Mouse (Mus musculus): ENCODE data around the gene Bik.

The Bik gene

DNA sequence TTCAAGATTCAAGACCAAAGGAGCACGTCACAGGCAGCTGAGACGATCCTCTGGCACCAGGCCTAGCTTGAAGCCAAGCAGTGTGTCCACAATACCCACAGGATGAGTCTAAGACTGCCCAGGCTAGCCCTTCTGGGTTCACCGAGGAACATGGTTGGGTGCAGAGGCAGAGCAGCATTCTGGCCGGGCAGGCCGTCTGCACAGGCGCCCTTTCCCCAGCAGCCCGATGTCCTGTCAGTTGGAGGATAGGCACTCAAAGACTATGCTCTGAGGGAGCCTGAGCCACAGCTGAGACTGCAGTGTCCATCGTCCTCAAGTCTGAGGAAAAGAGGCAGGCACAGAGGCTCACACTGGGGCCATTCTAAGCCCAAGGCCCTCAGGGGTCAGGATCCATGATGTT, 20.5 kb downstream of the Bik start:
- no peak for DNase-seq (ENCODE audit: low read depth, low spot score)

DNA sequence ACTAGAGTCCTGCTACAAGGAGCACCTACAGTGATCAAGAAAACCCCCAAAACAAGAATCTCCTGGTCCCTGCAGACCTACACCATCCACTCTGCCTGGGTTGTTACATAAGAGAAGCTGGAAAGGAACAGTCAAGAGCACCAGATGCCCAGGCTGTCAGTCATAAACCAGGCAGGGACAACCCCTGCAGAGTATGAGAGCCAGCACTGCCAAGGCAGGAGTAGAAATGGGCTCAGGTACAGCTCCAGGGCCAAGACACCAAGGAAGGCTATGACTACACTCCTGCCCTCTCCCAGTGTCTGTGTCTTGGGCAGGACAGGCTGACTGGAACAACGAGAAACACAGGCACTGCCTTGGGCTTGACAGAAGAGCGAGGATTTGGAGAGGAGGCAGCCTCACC, 23.5 kb downstream of the Bik start:
- DNase-seq (ENCODE audit: low read depth, low spot score): no peak

DNA sequence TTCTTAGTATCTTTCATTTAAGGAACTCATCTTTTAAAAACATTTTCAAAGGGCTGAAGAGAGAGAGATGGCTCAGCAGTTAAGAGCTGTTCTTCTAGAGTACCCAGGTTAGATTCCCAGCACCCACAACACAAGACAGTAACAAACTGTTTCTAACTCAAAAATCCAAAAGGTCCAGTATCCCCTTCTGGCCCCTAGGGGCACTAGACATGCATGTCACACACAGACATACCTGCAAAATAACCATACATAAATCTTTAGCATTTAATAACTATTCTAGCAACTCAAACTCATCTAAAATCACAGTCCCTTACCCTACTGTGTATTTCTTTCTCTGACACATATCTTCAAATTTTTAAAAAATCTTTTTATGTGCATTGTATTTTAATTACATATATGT, 27.2 kb downstream of the Bik start:
- no peak for DNase-seq (ENCODE audit: low read depth, low spot score)

DNA sequence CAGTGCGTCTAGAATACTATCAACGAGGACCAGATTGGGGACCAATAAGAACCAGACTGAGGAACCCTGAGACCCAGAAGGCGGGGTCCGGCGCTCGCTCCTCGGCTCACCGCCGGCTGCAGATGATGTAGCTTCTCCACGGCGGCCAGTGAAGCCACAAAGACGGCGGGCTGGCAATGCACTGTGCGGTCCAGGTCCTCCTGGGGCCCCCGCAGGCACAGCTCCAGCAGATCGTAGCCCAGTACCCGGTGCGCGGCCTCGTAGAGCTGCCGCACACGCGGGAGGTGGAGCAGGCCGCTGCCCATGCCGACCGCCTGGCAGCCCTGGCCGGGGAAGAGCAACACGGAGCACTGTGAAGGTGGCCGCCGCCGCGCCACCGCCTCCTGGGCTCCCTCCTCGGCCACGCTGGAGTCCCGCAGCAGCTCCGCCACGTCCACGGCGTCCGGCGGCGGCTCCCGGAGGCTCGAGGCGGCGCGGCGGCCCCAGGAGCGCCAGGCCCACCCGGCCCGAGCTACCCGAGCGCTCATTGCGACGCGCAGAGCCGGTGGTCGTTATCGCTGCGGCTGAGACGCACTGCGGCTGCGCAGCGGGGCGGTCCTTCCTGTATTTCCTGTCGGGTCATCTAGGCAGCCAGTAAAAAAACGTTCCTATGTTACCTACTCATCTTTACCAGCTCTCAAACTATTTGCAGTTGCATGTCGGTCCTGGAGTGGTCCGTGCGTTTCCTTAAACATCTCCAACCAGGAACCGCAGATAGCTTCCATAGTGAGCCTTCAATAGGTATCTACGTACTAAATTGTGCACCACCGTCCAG, 28.7 kb downstream of the Bik start:
- peak; percentile 92 for DNase-seq (ENCODE audit: low read depth, low spot score)

DNA sequence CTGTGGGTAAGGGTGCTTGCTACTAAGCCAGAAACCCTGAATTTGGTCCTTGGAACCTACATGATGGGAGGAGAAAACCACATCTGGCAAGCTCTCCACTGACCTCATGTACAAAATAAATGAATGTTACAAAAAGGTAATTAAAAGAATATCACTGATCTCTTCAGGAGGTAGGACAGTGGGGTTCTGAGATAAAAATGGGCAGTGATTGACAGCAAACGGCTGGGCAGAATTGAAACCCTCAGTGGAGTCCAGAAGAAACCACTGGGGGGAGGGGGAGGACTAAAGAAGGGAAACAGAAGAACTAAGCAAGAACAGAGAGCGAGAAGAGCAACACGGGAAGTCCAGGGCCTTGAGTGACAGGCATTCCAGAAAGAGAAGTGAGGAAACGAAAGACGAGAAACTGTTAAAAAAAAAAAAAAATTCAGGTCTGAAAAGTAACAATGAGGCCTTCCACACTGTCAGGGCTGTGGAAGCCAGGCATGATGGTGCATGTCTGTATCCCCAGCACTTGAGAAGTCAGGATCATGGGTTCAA, 34.3 kb downstream of the Bik start:
- DNase-seq (ENCODE audit: low read depth, low spot score): no peak

DNA sequence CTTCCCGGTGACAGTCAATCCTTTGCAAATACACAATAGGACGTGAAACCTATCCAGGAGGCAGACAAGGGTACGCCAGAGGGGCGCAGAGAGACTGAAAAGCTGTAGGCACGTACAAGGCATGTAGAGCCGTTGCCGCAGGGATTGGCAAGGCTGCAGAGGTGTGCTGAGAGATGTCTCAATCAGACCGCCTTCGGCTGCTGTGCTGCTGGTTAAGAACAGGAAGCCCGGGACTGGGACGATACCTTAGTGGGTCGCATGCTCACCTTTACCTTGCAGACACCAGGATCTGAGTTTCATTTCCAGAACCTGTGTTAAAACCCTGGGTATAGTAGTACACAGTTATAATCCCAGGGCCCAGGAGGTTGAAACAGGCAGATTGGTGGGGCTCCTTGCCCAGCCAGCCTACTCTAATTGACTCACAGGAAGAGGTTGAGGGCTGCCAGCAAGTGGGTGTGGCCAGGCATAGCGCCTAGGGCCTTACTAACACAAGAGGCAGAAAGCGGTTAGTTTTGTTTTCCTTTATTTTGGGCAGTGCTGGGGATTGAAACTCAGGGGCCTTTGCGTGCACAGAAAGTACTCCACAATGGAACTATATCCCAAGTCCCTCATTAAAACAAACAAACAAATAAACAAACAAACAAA, 36.1 kb downstream of the Bik start:
- no peak for DNase-seq (ENCODE audit: low read depth, low spot score)

DNA sequence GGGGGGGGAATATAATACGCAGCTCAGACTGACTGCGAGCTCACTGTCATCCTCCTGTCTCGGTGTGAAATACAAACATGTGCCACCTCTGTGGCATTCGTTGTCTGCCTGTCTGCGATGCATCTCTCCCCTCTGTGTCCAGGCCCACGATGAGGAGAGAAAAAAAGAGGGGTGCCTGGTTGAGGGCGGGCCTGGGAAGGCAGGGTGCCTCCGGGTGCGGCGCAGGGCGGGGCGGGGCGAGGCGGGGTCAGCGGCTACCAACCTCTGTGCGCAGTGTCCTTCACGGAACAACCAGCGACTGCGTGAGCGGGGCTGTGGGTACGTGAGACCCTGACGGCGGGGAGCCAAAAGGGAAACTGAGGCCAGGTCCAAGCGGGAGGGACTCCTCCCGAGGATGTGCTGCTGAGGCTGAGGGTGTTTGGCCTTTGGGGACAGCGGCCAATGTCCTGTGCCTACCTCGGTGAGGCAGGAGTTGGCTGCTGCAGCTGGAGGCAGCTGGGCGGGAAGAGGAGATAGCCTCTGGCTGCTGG, 36.7 kb downstream of the Bik start, which contains the start of the genes Tspo and Mcat:
Tspo (plus strand) TSS at position 266 of the 530 bp plus-strand sequence.
Mcat (minus strand) TSS at position 461 of the 530 bp plus-strand sequence.
- DNase-seq (ENCODE audit: low read depth, low spot score): no peak

DNA sequence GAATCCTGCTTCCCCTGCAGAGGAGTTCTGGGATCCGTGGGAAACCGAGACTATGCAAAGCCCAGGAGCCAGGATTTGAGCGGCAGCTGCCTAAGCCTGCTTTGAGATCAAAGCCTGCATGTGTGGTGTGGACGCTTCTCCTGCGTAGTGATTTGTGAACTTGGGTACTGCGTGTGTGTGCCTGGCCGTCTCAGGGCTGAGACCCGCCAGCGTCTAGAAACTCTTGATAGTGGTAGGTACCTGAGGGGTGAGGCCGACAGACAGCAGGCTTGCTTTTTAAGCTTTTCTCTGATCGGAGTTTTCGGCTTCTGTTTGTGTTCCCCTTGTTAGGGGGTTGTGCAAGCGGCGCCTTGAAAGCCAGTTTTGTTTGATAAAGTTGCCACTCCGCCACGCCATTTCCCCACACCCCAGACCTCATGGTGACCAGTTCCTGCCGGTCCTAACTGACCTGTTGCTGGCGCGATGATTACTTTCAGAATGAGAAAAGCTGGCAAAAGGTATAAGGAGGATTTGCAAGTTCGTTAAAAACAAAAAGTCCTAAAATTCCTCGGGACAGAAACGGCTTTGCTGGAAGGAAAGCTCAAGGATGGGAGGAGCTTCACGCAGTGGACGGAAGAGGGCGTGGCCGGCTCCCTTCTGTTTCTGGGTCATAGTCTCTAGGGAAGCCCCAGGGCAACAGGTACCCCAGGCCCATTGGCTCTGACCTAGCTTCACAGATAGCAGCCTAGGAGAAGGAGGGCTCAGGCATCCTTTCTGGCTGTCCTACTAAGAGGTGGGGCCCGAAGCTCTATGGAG, 37.4 kb downstream of the Bik start:
- peak; percentile 48 for DNase-seq (ENCODE audit: low read depth, low spot score)

DNA sequence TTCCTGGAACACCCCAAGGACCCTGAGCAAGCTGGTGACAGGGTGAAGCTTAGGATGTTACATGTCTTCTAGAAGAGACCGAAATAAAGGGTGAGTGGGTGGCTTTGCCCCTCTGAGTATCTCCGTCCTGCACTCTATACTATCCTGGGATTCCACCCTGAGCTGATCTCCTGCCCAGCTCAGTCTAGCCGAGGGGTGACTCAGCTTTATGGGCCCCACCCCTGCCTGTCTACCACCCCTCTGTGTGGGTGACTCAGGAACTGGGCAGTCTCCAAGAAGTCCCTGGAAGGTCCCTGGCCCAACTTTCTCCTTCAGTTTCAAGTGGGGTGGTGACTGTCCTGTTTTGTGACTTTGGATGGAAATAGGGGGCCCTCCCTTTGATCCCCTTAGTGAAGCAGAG, 38.8 kb downstream of the Bik start:
- no peak for DNase-seq (ENCODE audit: low read depth, low spot score)

DNA sequence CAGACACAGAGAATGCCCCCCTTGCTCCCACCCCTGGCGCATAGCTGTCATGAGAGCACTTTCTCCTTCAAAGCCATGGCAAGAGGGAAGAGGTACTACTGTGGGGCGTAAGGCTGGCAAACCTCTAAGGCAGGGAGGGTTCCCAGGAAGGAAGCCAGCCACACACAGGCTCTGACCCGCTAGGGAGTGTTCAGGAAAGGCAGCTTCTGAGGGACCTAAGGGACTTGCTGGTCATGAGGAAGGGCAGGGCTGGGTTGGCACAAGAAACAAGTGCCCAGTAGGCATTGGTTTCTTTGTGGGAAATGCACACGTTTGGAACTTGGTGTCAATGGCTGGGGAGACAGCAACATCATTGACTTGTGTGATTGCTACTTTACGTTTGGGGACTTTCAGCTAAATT, 39.3 kb downstream of the Bik start:
- DNase-seq (ENCODE audit: low read depth, low spot score): no peak

DNA sequence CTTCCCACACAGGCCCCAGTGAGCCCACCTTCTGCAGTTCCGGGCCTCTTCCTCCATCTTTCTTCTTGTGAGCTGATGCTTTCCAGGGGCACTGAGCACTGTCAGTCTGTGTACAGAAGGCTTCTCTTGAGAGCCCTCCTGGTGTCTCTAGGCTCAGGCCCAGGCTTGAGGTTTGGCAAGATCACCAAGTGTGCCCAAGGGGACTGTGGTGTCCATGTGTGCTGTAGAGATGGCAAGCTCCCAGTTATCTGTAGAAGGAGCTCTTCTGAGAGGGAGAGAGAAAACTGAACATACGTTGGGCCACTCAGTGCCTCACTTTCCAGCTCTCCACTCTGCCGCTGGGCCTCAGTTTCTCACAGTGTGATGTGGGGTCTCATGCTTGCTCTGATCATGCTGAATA, 41.1 kb downstream of the Bik start:
- no peak for DNase-seq (ENCODE audit: low read depth, low spot score)

DNA sequence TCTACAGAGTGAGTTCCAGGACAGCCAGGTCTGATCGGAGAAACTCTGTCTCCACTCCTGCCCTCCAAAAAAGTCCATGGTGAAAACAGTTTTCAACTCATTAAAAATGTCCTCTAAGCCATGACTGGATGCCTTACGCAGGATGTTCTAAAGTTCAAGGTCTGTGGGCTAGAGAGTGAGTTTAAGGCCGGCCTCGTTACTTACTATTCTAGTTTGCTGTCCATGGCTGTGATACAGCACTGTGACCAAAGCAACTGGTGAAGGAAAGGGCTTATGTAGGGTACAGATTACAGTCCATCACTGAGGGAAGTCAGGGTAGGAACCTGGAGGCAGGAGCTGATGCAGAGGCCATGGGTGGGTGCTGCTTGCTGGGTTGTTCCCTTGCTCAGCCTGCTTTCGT, 41.9 kb downstream of the Bik start:
- DNase-seq (ENCODE audit: low read depth, low spot score): no peak

DNA sequence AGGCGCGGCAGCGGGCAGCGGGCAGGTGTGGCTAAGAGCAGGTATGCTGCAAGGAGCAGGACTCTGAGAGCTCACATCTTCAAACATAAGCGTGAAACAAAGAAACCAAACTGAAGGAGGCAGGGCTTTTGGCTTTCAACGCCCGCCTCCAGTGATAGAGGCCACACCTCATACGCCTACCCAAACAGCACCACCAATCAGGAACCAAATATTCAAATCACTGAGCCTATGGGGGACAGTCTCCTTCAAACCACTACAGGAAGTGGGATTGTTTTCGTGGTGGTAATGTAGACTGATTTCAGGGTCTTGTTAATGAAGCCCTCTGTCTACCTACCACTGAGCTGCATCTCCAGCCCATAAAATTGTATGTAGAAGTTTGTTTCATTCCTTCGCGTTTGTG, 43.0 kb downstream of the Bik start:
- DNase-seq (ENCODE audit: low read depth, low spot score): no peak

DNA sequence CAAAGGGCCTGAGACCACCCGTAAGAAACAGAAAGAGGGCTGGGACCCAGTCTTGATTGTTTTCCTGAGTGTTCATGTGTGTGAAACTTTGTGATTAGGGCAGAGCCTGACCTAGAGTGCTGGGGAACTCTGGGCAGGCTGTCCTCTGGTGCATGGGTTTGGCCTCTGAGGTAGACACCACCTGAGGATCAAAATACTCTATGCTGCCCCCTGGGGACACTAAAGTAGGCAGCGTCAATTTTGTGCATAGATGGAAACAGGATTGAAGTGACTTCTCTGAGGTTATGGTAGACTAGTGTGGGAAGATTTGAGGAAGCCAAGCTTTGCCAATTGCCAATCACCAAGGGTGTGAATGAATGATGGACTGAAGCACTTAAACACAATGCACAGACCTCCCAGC, 44.0 kb downstream of the Bik start:
- DNase-seq (ENCODE audit: low read depth, low spot score): no peak

DNA sequence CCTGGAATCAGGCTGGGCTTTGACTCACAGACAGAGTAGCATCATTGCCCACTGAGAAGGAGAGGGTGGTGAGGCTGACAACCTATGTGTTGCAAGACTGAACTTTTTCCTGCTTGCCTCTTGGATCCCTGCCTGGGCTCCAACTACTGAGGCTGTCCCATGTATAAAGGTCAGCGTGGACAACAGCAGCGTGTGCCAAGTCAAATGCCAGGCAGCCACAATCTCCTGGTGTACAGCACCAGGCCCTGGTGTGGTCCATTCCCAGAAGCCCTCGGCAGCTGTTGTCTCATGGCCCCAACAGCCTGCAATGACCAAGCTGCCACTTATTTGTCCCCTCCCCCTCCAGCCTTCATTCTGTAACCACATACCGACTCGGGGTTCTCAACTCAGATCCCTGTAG, 45.0 kb downstream of the Bik start:
- no peak for DNase-seq (ENCODE audit: low read depth, low spot score)

DNA sequence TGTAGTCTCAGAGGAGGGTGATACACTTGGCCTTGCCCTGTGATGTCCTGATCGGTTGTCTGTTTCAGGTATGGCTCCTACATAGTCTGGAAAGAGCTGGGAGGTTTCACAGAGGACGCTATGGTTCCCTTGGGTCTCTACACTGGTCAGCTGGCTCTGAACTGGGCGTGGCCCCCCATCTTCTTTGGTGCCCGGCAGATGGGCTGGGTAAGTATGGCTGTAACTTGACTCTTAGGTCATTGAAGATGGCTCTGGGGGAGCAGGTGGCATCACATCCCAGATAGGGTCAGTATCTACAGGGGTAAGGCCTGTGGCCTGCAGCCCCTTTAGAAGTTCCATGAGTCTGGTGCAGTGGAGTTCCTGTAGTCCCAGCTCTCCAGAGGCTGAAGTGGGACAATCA, 45.5 kb downstream of the Bik start:
- no peak for DNase-seq (ENCODE audit: low read depth, low spot score)

DNA sequence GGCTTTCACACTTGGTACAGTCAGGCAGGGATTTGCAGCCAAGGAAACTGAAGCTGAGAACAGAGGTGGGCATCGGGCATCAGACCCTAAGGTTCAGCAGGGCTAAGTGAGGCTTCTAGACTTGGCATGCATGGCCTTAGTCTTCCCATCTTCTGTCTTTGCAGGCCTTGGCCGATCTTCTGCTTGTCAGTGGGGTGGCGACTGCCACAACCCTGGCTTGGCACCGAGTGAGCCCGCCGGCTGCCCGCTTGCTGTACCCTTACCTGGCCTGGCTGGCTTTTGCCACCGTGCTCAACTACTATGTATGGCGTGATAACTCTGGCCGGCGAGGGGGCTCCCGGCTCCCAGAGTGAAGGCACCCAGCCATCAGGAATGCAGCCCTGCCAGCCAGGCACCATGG, 46.9 kb downstream of the Bik start:
- DNase-seq (ENCODE audit: low read depth, low spot score): no peak

DNA sequence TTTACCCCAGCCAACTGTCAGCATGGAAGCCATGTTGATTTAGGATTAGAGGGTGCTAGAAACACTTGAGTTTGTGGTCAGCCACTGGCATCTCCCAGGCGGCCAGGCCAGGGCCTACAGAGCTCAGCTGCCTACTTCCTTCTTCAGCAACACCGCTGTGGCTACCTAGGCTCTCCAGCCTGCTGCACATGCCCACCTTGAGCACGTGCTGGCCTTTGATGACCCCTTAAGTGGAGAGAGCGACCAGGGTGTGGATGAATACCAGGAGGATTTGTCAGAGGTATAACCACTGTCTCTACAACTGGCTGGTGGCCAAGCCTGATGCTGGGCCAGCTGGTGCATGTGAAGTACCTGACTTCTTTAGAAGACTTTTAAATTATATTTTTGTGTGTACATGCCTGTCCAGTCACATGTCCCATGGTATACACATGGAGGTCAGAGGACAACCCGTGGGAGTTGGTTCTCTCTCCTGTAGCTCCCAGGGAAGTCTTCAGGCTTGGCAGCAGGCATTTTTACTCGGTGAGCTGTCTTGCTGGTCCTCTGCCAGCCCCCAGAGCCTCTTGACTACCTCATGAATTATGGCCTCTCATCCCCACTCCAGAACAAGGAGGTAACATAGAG, 48.2 kb downstream of the Bik start:
- DNase-seq (ENCODE audit: low read depth, low spot score): no peak

DNA sequence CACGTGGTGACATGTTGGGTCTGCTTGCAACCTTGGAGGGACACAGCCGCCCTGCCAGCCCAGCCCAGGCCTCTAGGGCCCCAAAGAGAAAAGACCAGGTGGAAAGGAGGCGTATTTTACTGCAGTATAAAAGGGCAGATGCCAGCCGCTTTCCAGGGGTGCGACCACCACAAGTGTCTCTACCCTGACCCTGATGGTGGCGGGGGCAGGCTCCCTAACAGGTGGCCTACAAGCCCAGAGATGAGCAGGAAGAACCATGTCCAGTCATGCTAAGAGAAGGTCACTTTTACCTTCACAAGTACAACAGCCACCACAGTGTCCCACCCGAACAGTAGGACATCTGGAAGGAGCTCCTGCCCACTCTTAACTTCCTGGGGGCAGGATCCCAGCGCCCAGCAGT, 48.9 kb downstream of the Bik start:
- DNase-seq (ENCODE audit: low read depth, low spot score): no peak

DNA sequence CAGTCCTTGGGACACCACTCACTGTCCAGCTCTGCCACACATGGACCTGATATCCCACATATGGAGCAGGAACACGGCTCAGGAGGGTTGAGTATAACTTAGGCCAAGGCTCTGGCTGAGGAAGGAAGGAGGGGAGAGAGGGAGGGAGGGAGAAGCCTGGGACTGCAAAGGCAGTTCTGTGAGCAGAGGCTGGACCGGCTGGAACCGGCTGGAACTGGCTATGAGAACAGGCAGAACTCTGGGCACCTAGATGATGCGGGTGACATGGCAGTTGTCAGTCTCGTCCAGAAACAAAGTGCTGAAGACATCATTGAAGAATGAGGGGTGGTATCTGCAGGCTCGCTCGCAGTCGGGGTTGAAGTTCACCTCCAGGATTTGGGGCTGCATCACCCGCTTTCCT, 50.0 kb downstream of the Bik start:
- no peak for DNase-seq (ENCODE audit: low read depth, low spot score)

DNA sequence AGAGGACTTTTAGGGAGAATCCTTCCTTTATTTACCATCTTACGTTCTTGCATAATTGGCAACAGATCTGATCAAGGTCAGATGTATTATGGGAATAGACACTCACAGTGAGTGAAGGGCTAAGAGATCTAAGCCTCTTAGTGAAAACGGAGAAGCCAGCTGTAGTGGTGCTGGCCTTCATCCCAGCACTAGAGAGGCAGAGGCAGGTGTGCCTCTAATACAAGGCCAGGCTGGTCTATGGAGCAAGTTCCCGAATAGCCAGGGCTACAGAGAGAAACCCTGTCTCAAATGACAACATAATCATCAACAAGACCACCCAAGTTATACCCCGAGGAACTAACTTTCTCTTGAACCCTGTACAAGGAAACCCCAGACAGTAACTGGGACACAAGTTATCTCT, 56.3 kb downstream of the Bik start:
- DNase-seq (ENCODE audit: low read depth, low spot score): no peak
